Mouse (Mus musculus) MEL (cell line): ENCODE data around the gene Rln1.

Experiments used
- CTCF ChIP-seq, 3 experiments: IDR thresholded peaks in 2 of 3; conservative IDR thresholded peaks in 1 of 3; 2 replicates each; pipeline ENCODE4 v1.5.1; 2011 to 2012; ENCODE audit warnings: low read length in 3 of 3, low read depth in 2 of 3, mild to moderate bottlenecking in 2 of 3, improper control_type of control experiment in 1 of 3, inconsistent platforms in 1 of 3, mixed read lengths in 1 of 3, moderate library complexity in 1 of 3; ENCODE audit not compliant: control insufficient read depth in 1 of 3, insufficient read depth in 1 of 3, poor library complexity in 1 of 3, severe bottlenecking in 1 of 3
- EP300 ChIP-seq, 2 experiments: IDR thresholded peaks; 2 replicates each; pipeline ENCODE4 v1.6.1; 2011; ENCODE audit warnings: improper control_type of control experiment in 2 of 2, low read length in 2 of 2, low read depth in 1 of 2, mild to moderate bottlenecking in 1 of 2
- ETS1 ChIP-seq: IDR thresholded peaks from 2 replicates; pipeline ENCODE4 v1.6.1; 2012; ENCODE audit warnings: low read depth, mild to moderate bottlenecking, inconsistent platforms, low read length, improper control_type of control experiment, moderate library complexity
- GABPA ChIP-seq: IDR thresholded peaks from 2 replicates; pipeline ENCODE4 v1.6.1; 2012; ENCODE audit warnings: low read depth, mild to moderate bottlenecking, inconsistent platforms, low read length, improper control_type of control experiment, moderate library complexity
- MAFK ChIP-seq: IDR thresholded peaks from 2 replicates; pipeline ENCODE4 v1.6.1; 2011; ENCODE audit warnings: low read depth, mild to moderate bottlenecking, low read length, improper control_type of control experiment, borderline replicate concordance
- RAD21 ChIP-seq: IDR thresholded peaks from 2 replicates; pipeline ENCODE4 v1.6.1; 2011; ENCODE audit warnings: mild to moderate bottlenecking, low read depth, low read length, improper control_type of control experiment

DNA sequence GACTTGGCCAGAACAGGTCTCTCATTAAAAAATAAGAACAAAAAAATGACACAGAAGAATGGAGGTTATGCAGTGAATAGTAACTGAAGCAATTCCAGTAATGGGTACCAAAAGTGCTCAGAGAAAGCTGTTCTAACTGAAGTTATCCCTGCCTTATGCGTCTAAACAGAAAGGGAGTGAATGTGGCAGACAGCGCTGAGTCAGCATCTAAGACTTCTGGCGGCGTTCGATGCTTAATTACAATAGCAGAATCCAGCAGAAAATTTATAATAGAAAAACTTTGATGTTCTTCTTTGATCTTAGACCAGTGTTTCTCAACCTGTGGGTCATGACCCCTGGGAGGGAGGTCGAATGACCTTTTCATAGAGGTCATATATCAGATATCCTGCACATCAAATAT, 11.2 kb upstream of the Rln1 start:
- TF ChIP-seq ETS1 (no peak), GABPA (no peak), CTCF (IDR thresholded peaks at IDR 0.05 in 2 of 3, conservative IDR thresholded peaks at IDR 0.05 in 1 of 3; ENCODE audit: control insufficient read depth in 1 of 3, insufficient read depth in 1 of 3, low read depth in 2 of 3, low read length in 3 of 3, poor library complexity in 1 of 3, severe bottlenecking in 1 of 3) (no peak), EP300 (IDR thresholded peaks at IDR 0.05; ENCODE audit: low read depth in 1 of 2, low read length in 2 of 2) (no peak), RAD21 (no peak), MAFK (peak; percentile 92)
